Mouse (Mus musculus) lung, embryonic 16.5 days (tissue): ENCODE measurements at regions not wholly inside any gene's neighbourhood (a gene's known extent, or its start where the extent isn't known, plus 50 kb on each side); places are given as distances from the start of the nearest gene placed in this dataset.

Experiments
- ATAC-seq: fragments of 200-750 bp; cut with Nextera tagmentation; 2 replicates; pipeline ENCODE4 v1.8.0; 2017; ENCODE audit warnings: low read depth, mild to moderate bottlenecking, moderate library complexity
- H3K27ac ChIP-seq: fragments of 300-500 bp; sonication (generic); 2 replicates; pipeline ENCODE4 v1.5.1; 2014; ENCODE audit warnings: mild to moderate bottlenecking, control low read depth, low read length
- H3K27me3 ChIP-seq: fragments of 300-500 bp; sonication (generic); 2 replicates; pipeline ENCODE4 v1.6.1; 2014; ENCODE audit warnings: low read depth, low read length, mixed read lengths; ENCODE audit not compliant: control insufficient read depth, insufficient read depth
- H3K36me3 ChIP-seq: fragments of 300-500 bp; sonication (generic); 2 replicates; pipeline ENCODE4 v1.6.1; 2014; ENCODE audit warnings: low read length; ENCODE audit not compliant: control insufficient read depth, insufficient read depth
- H3K4me1 ChIP-seq: fragments of 300-500 bp; sonication (generic); replicated peaks from 2 replicates; pipeline ENCODE4 v1.6.1; 2014; ENCODE audit warnings: low read length, mixed read lengths; ENCODE audit not compliant: control insufficient read depth, insufficient read depth
- H3K4me2 ChIP-seq: fragments of 300-500 bp; sonication (generic); 2 replicates; pipeline ENCODE4 v1.6.1; 2014; ENCODE audit warnings: low read depth, low read length, control low read depth
- H3K4me3 ChIP-seq: fragments of 300-500 bp; sonication (generic); 2 replicates; pipeline ENCODE4 v1.5.1; 2014; ENCODE audit warnings: mild to moderate bottlenecking, low read length, control low read depth
- H3K9ac ChIP-seq: fragments of 300-500 bp; sonication (generic); 2 replicates; pipeline ENCODE4 v1.6.1; 2014; ENCODE audit warnings: low read length, control low read depth
- H3K9me3 ChIP-seq: fragments of 300-500 bp; sonication (generic); 2 replicates; pipeline ENCODE4 v1.6.1; 2016; ENCODE audit warnings: low read length; ENCODE audit not compliant: control insufficient read depth
- WGBS: fragments of 180-500 bp; shearing (Covaris S2); extraction: QIAGEN DNeasy Blood & Tissue Kit; methylation state at CpG from one replicate; pipeline ENCODE4 v1.1.7; 2014; 5-methylcytosine and 5-hydroxymethylcytosine counted together

GRCm38 (mm10) chr16:26184647-26185262 is 79.2 kb upstream of the P3h2 start:
- Histone ChIP-seq H3K9me3 (no peaks in the 10 kb centered on the region), H3K4me2 (no peak overlapping the region), H3K27ac (no peak overlapping the region), H3K4me1 (peaks cover 6% of the 10 kb centered on the region; the same call in 1 of the 2 replicates), H3K36me3 (no peaks in the 10 kb centered on the region), H3K4me3 (no peak overlapping the region), H3K9ac (no peak overlapping the region), H3K27me3 (no peaks in the 10 kb centered on the region)
- 22% methylated on average over 6 of the region's 6 CpGs for WGBS
- ATAC-seq = peak; percentile 84

- Histone ChIP-seq H3K27me3 (no peaks in the 10 kb centered on the region), H3K4me1 (peaks cover 6% of the 10 kb centered on the region; the same call in 1 of the 2 replicates), H3K4me3 (no peak overlapping the region), H3K27ac (no peak overlapping the region), H3K9me3 (no peaks in the 10 kb centered on the region), H3K4me2 (no peak overlapping the region), H3K9ac (no peak overlapping the region), H3K36me3 (no peaks in the 10 kb centered on the region)
- ATAC-seq = no peak
These were observed 77.9 kb upstream of the P3h2 start for GRCm38 (mm10) chr16:26183530-26183929.

- no peak overlapping the region for H3K4me3 ChIP-seq
- H3K9me3 ChIP-seq = no peaks in the 10 kb centered on the region
- no peaks in the 10 kb centered on the region for H3K27me3 ChIP-seq
- peaks cover 6% of the 10 kb centered on the region; the same call in 1 of the 2 replicates for H3K4me1 ChIP-seq
- 72% methylated on average over 3 of the region's 3 CpGs for WGBS
- no peaks in the 10 kb centered on the region for H3K36me3 ChIP-seq
- H3K4me2 ChIP-seq = no peak overlapping the region
- no peak overlapping the region for H3K9ac ChIP-seq
- no peak overlapping the region for H3K27ac ChIP-seq
- ATAC-seq = no peak
These were observed 76.1 kb upstream of the P3h2 start for GRCm38 (mm10) chr16:26181716-26182115.

GRCm38 (mm10) chr16:26171441-26171840 is 65.9 kb upstream of the P3h2 start:
- ATAC-seq = no peak
- Histone ChIP-seq H3K9me3 (no peaks in the 10 kb centered on the region), H3K27me3 (no peaks in the 10 kb centered on the region), H3K4me1 (no peaks in the 10 kb centered on the region), H3K4me3 (no peak overlapping the region), H3K36me3 (no peaks in the 10 kb centered on the region), H3K4me2 (no peak overlapping the region), H3K27ac (no peak overlapping the region), H3K9ac (no peak overlapping the region)
- WGBS = 61% methylated on average over 3 of the region's 3 CpGs

- Histone ChIP-seq H3K36me3 (no peaks in the 10 kb centered on the region), H3K27me3 (no peaks in the 10 kb centered on the region), H3K27ac (no peak overlapping the region), H3K9ac (no peak overlapping the region), H3K4me2 (no peak overlapping the region), H3K4me1 (no peaks in the 10 kb centered on the region), H3K4me3 (no peak overlapping the region), H3K9me3 (no peaks in the 10 kb centered on the region)
- no peak for ATAC-seq
- 93% methylated on average over 1 of the region's 1 CpGs for WGBS
These were observed 63.8 kb upstream of the P3h2 start for GRCm38 (mm10) chr16:26169382-26169781.

GRCm38 (mm10) chr16:26168216-26168615 is 62.6 kb upstream of the P3h2 start:
- no peaks in the 10 kb centered on the region for H3K9me3 ChIP-seq
- no peaks in the 10 kb centered on the region for H3K27me3 ChIP-seq
- no peak overlapping the region for H3K4me3 ChIP-seq
- no peak overlapping the region for H3K9ac ChIP-seq
- no peak overlapping the region for H3K4me2 ChIP-seq
- no peaks in the 10 kb centered on the region for H3K36me3 ChIP-seq
- 89% methylated on average over 2 of the region's 2 CpGs for WGBS
- no peak overlapping the region for H3K27ac ChIP-seq
- no peak for ATAC-seq
- H3K4me1 ChIP-seq = no peaks in the 10 kb centered on the region

GRCm38 (mm10) chr16:26164066-26164465 is 58.5 kb upstream of the P3h2 start:
- Histone ChIP-seq H3K4me1 (no peaks in the 10 kb centered on the region), H3K36me3 (no peaks in the 10 kb centered on the region), H3K4me3 (no peak overlapping the region), H3K4me2 (no peak overlapping the region), H3K9ac (no peak overlapping the region), H3K27me3 (no peaks in the 10 kb centered on the region), H3K9me3 (no peaks in the 10 kb centered on the region), H3K27ac (no peak overlapping the region)
- 32% methylated on average over 4 of the region's 4 CpGs for WGBS
- ATAC-seq = no peak

DNA sequence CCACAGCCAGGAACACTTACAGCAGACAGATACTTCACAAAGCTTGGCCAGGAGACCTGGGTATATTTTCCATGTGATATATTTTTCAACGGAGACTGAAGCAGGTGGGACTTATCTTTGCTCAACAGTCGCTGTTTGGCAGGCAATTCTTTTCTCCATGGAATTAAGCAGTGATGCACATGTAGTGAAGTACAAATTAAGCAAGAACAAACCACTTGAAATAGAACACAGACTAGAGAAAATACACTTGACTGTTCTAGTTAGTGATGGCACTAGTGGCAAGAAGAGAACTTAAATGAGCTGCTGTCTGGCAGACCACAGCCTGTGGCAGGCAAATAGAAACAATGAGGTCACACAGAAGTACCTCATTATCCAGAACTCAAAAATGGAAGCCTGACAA is 57.8 kb upstream of the P3h2 start:
- Histone ChIP-seq H3K9me3 (no peaks in the 10 kb centered on the region), H3K27ac (no peak overlapping the region)
- no peak for ATAC-seq

DNA sequence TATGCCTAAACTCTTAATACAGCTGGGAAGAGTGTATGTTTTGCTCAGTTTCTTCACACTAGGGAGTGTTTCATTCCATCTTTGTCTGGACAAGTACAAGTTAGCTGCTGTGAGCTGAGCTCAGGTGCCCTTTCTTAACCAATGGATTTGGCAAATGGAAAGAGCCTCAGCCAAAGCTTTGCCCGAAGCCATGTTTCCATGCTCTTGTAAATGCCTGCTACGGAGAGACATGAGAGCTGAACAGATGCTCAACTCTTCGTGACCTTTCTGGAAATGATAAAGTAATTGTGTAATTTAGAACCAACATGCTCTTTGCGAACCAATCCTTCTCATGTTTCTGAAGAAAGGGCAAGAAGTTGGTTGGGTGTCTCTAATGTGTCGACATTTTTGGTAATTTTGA is 52.0 kb upstream of the P3h2 start:
- Histone ChIP-seq H3K4me1 (no peaks in the 10 kb centered on the region), H3K36me3 (no peaks in the 10 kb centered on the region), H3K27me3 (no peaks in the 10 kb centered on the region), H3K4me2 (no peak overlapping the region), H3K9ac (no peak overlapping the region), H3K9me3 (no peaks in the 10 kb centered on the region), H3K27ac (no peak overlapping the region), H3K4me3 (no peak overlapping the region)
- ATAC-seq = no peak
- WGBS = 73% methylated on average over 5 of the region's 5 CpGs

More for the DNA sequence above, 57.8 kb upstream of the P3h2 start:
- Histone ChIP-seq H3K4me2 (no peak overlapping the region), H3K9ac (no peak overlapping the region), H3K27me3 (no peaks in the 10 kb centered on the region), H3K36me3 (no peaks in the 10 kb centered on the region), H3K4me3 (no peak overlapping the region), H3K4me1 (no peaks in the 10 kb centered on the region)
- WGBS = 37% methylated on average over 2 of the region's 2 CpGs
